Mouse (Mus musculus) kidney, embryonic 14.5 days (tissue): ENCODE measurements around the gene Krt20. TPM values are rescaled to one million over a fixed set of nuclear protein-coding genes. Genes with fewer than 3 reads are reported as not detected.

Experiments used
- ATAC-seq: fragments of 200-750 bp; cut with Nextera tagmentation; 2 replicates; pipeline ENCODE4 v1.8.0; 2017; ENCODE audit warnings: moderate number of reproducible peaks, mild to moderate bottlenecking, moderate TSS enrichment, moderate library complexity; ENCODE audit not compliant: low FRiP score, low TSS enrichment
- H3K27ac ChIP-seq: fragments of 300-500 bp; sonication (generic); 2 replicates; pipeline ENCODE4 v1.5.1; 2014; ENCODE audit warnings: low read depth, mild to moderate bottlenecking, low read length, moderate library complexity, mixed read lengths
- H3K27me3 ChIP-seq: fragments of 300-500 bp; sonication (generic); 2 replicates; pipeline ENCODE4 v1.6.1; 2014; ENCODE audit warnings: mild to moderate bottlenecking, low read length; ENCODE audit not compliant: control insufficient read depth, insufficient read depth
- H3K36me3 ChIP-seq: fragments of 300-500 bp; sonication (generic); 2 replicates; pipeline ENCODE4 v1.6.1; 2014; ENCODE audit warnings: low read length, mixed read lengths; ENCODE audit not compliant: control insufficient read depth, insufficient read depth
- H3K4me1 ChIP-seq: fragments of 300-500 bp; sonication (generic); 2 replicates; pipeline ENCODE4 v1.6.1; 2014; ENCODE audit warnings: low read length, mixed read lengths; ENCODE audit not compliant: control insufficient read depth, insufficient read depth
- H3K4me2 ChIP-seq: fragments of 300-500 bp; sonication (generic); replicated peaks from 2 replicates; pipeline ENCODE4 v1.6.1; 2014; ENCODE audit warnings: low read depth, mild to moderate bottlenecking, low read length
- H3K4me3 ChIP-seq: fragments of 300-500 bp; sonication (generic); 2 replicates; pipeline ENCODE4 v1.5.1; 2014; ENCODE audit warnings: mild to moderate bottlenecking, low read length
- H3K9ac ChIP-seq: fragments of 300-500 bp; sonication (generic); 2 replicates; pipeline ENCODE4 v1.6.1; 2014; ENCODE audit warnings: low read depth, mild to moderate bottlenecking, low read length, moderate library complexity
- H3K9me3 ChIP-seq: fragments of 300-500 bp; sonication (generic); 2 replicates; pipeline ENCODE4 v1.6.1; 2016; ENCODE audit warnings: low read length; ENCODE audit not compliant: control insufficient read depth
- WGBS: fragments of 180-500 bp; shearing (Covaris S2); extraction: QIAGEN DNeasy Blood & Tissue Kit; methylation state at CpG from one replicate; pipeline ENCODE4 v1.1.7; 2014; 5-methylcytosine and 5-hydroxymethylcytosine counted together
- polyA plus RNA-seq: library from polyadenylated mRNA; unstranded; fragments of >200 nt; fragmentation: Nextera tagmentation; extraction: Ambion mirVana; gene quantifications from 2 replicates; pipeline ENCODE4 v1.2.1, GENCODE M21; 2014

The Krt20 gene
- polyA plus RNA-seq = 0.22 and 0.36 TPM in 2 replicates

DNA sequence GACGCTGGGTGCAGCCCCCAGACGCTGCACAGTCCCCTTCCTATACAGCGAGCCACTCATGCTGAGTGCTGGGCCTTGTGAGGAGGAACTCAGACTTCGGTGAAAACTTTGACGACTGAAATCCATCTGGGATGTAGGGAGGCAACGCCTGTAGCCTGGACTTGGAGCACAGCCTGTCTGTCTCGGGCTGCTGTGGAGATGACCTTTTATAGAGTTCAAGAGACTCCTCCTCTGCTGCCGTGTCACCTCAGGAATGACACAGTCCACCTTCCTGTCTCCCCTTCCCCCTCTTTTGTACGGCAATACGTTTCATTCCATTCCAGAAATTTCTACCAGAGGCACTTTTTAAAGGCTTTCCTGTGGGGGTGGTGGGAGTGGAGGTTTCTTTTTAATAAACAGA lies at the start of gene Krt20:
Gene Krt20 (minus strand): TSS at position 179 of the 400 bp plus-strand sequence.
- no peak within 1 kb of the TSS for H3K9ac ChIP-seq
- H3K9me3 ChIP-seq = no peaks in the 10 kb centered on the region
- 28% methylated on average over 10 of the region's 10 CpGs for WGBS
- H3K4me3 ChIP-seq = no peak within 1 kb of the TSS
- H3K36me3 ChIP-seq = no peaks in the 10 kb centered on the region
- H3K27me3 ChIP-seq = no peaks in the 10 kb centered on the region
- no peak within 1 kb of the TSS for H3K4me2 ChIP-seq
- no peak for ATAC-seq
- no peak within 1 kb of the TSS for H3K27ac ChIP-seq
- H3K4me1 ChIP-seq = no peaks in the 10 kb centered on the region

DNA sequence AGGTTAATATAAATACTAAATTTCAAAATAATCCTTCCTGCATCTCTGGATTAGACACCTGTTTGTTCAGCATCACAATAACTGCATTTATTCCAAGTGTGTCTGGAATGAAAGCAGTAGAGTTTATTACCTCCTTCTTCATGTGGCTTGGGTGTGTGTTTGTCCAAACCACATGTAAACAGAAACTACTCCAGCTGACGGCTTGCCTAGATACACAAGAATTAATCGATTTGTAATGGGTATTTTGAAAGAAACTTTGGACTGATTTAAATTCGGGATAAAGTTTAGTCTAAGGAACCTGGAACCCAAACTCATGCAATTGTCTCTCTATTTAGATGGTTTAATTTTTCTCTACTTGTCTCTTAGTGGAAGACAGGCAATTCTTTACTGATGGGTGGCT lies 37.0 kb upstream of the Krt20 start:
- no peak for ATAC-seq
- Histone ChIP-seq H3K4me1 (no peaks in the 10 kb centered on the region), H3K9ac (no peak overlapping the region), H3K27ac (no peak overlapping the region), H3K36me3 (no peaks in the 10 kb centered on the region), H3K4me2 (no peak overlapping the region), H3K4me3 (no peak overlapping the region), H3K9me3 (no peaks in the 10 kb centered on the region), H3K27me3 (no peaks in the 10 kb centered on the region)
- WGBS = 86% methylated on average over 3 of the region's 3 CpGs

DNA sequence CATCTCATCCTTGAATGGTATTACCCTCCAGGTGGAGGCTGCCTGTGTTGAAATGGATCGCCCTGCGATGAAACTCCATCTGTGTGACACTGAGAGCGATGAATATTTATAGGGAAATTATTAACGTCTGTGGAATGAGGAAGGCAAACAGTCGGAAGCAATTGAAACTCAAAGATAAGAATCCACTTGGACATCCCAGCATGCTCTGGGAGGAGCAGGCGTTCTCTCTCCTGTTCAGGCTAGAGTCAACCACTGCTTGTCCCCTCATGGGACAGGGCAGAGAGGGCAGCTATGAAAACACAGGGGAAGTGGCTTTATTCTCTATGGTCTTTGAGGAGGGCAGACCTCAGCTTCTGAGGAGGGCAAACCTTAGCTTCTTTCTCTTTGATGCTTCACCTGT lies 35.5 kb upstream of the Krt20 start:
- WGBS = 78% methylated on average over 6 of the region's 6 CpGs
- Histone ChIP-seq H3K4me1 (no peaks in the 10 kb centered on the region), H3K4me3 (no peak overlapping the region), H3K27ac (no peak overlapping the region), H3K27me3 (no peaks in the 10 kb centered on the region), H3K36me3 (no peaks in the 10 kb centered on the region), H3K9me3 (no peaks in the 10 kb centered on the region), H3K4me2 (no peak overlapping the region), H3K9ac (no peak overlapping the region)
- ATAC-seq = no peak

DNA sequence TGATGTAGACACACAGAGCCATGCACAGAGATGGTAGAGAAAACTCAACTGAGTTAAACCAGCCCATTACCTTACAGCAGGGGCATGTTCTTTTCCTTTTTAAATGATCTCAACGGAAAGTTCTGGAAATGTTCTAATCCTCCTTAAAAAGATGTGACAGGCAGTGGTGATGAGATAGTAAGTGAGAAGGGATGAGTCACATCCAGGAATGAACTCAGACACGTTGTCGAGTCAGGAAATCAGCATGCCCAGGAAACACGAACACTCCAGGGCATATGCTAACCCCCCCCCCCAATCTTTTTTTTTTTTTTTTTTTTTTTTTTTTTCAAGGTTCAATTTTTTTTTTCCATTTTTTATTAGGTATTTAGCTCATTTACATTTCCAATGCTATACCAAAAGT lies 34.5 kb upstream of the Krt20 start:
- H3K9ac ChIP-seq = no peak overlapping the region
- no peak overlapping the region for H3K4me2 ChIP-seq
- H3K27ac ChIP-seq = no peak overlapping the region
- no peaks in the 10 kb centered on the region for H3K36me3 ChIP-seq
- no peaks in the 10 kb centered on the region for H3K27me3 ChIP-seq
- no peak for ATAC-seq
- H3K4me3 ChIP-seq = no peak overlapping the region
- no peaks in the 10 kb centered on the region for H3K4me1 ChIP-seq
- no peaks in the 10 kb centered on the region for H3K9me3 ChIP-seq
- 81% methylated on average over 4 of the region's 4 CpGs for WGBS

DNA sequence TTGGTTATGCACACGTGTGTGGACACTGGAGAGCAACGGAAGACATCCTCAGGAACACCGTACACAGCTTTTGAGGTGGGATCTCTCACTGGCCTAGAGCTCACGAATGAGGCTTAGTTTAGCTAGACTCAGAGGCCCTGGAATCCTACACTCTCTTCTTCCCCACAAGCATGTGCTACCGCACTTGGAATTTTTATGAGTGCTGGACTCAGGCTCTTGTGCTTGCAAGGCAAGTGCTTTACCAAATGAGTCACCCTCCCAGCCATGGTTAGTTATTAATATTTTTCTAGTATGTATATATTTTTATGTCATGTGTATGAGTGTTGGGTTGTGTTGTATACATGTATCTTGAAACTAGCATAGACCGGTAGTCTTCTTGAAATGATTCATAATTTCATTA lies 34.0 kb upstream of the Krt20 start:
- ATAC-seq = no peak
- 87% methylated on average over 6 of the region's 6 CpGs for WGBS
- H3K36me3 ChIP-seq = no peaks in the 10 kb centered on the region
- H3K9ac ChIP-seq = no peak overlapping the region
- H3K4me1 ChIP-seq = no peaks in the 10 kb centered on the region
- no peak overlapping the region for H3K4me3 ChIP-seq
- H3K27me3 ChIP-seq = no peaks in the 10 kb centered on the region
- no peaks in the 10 kb centered on the region for H3K9me3 ChIP-seq
- H3K27ac ChIP-seq = no peak overlapping the region
- H3K4me2 ChIP-seq = no peak overlapping the region

DNA sequence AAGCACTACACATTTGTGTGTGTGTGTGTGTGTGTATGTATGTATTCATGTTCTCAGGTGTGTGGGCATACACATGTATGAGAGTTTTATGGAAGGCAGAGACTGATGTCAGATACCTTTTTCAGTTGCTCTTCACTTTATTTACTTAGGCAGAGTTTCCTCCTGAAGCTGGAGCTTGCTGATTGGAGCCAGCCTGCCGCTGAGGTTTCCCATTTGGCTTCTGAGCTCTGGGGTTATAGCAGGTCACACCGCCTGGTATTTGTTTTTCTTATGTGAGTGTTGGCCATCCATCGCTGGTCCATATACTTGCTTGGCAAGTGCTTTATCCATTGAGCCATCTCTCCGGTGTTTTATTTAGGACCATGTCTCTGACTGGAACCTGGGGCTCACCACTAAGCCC lies 31.3 kb upstream of the Krt20 start:
- H3K4me2 ChIP-seq = no peak overlapping the region
- no peaks in the 10 kb centered on the region for H3K27me3 ChIP-seq
- no peaks in the 10 kb centered on the region for H3K9me3 ChIP-seq
- WGBS = 66% methylated on average over 4 of the region's 4 CpGs
- no peak overlapping the region for H3K4me3 ChIP-seq
- H3K36me3 ChIP-seq = no peaks in the 10 kb centered on the region
- ATAC-seq = no peak
- no peak overlapping the region for H3K27ac ChIP-seq
- no peak overlapping the region for H3K9ac ChIP-seq
- H3K4me1 ChIP-seq = no peaks in the 10 kb centered on the region

DNA sequence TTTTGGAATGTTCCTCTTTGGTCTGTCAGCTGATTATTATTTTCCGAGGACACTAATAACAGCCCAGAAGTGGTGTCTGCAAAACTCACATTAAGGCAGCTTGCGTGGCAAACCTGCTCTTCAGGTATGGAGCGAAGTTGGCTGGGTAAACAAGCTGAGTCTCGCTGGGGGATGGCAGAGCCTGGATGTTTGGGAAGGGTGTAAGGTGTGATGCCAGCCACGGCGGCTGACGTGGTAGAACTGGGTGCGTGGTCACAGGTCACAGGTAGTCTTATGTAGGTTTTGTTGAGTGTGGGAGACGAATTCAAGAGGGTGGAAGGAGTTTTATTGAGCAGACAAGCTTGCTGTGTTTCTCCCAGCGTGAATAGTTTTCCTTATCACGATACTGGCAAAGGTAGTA lies 30.6 kb upstream of the Krt20 start:
- Histone ChIP-seq H3K4me2 (no peak overlapping the region), H3K9ac (no peak overlapping the region), H3K4me3 (no peak overlapping the region), H3K4me1 (no peaks in the 10 kb centered on the region), H3K27ac (no peak overlapping the region), H3K36me3 (no peaks in the 10 kb centered on the region), H3K9me3 (no peaks in the 10 kb centered on the region), H3K27me3 (no peaks in the 10 kb centered on the region)
- 88% methylated on average over 11 of the region's 11 CpGs for WGBS
- no peak for ATAC-seq

DNA sequence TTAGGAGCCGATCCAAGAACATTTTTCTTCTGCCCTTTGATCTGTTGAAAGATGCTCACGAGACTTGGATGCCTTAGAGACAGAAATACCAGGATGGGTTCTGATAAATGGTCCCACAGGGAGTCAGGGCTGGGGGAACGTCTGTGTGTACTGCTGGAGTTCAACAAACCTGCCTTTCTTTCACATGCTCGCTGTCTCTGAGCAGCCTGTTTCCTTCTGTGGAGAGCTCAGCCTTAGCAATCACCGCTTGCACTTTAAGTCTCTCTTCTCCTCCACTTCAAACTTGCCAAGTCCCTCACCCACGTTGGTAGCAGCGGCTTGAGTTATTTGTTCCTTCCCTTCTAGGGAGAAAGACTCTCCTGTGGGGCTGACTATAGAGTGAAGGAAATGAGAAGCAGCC lies 28.4 kb upstream of the Krt20 start:
- H3K27ac ChIP-seq = no peak overlapping the region
- no peak overlapping the region for H3K4me3 ChIP-seq
- H3K4me1 ChIP-seq = no peaks in the 10 kb centered on the region
- H3K4me2 ChIP-seq = no peak overlapping the region
- WGBS = 14% methylated on average over 7 of the region's 7 CpGs
- ATAC-seq = no peak
- H3K27me3 ChIP-seq = no peaks in the 10 kb centered on the region
- H3K9me3 ChIP-seq = no peaks in the 10 kb centered on the region
- no peaks in the 10 kb centered on the region for H3K36me3 ChIP-seq
- no peak overlapping the region for H3K9ac ChIP-seq

DNA sequence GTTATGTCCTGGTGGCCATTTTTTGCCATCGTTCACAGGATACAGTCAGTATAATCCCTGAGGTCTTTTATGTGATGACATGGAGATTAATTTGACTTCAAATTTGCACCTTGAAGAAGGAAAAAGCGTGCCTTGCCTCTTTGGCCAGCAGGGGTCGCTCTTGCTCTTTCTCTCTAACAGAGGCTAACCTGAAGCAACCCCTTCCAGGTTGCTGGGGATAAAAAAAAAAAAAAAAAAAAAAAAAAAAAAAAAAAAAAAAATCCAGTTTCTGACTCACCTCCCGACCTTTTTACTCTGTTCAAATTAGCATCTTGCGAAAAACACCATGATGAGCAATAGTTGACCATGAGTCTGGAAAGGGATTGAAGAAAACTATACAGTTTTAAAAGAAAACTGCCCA lies 26.9 kb upstream of the Krt20 start:
- no peaks in the 10 kb centered on the region for H3K4me1 ChIP-seq
- H3K4me3 ChIP-seq = no peak overlapping the region
- no peaks in the 10 kb centered on the region for H3K36me3 ChIP-seq
- ATAC-seq = no peak
- no peaks in the 10 kb centered on the region for H3K9me3 ChIP-seq
- H3K9ac ChIP-seq = no peak overlapping the region
- H3K4me2 ChIP-seq = no peak overlapping the region
- H3K27me3 ChIP-seq = no peaks in the 10 kb centered on the region
- 2% methylated on average over 5 of the region's 5 CpGs for WGBS
- H3K27ac ChIP-seq = no peak overlapping the region

DNA sequence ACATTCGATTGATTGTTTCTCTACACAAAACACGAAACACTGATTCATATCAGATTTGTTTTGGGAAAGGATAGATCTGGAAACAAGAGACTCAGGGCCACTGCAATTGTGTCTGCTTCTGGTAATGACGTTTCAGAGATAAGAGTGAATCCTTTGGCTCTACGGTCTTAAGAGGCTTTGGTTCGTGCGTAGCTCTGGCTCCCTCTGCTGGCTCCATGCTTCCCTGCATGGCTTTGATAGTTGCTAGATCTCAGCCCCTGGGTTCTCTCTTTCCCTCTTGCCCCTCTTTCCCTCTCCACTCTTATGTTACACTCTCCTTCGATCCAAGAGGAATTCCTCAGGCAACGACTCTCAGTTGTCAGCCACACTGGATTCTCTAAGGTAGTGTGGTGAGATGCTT lies 25.2 kb upstream of the Krt20 start:
- Histone ChIP-seq H3K4me2 (no peak overlapping the region), H3K36me3 (no peaks in the 10 kb centered on the region), H3K4me1 (no peaks in the 10 kb centered on the region), H3K9me3 (no peaks in the 10 kb centered on the region), H3K4me3 (no peak overlapping the region), H3K9ac (no peak overlapping the region), H3K27ac (no peak overlapping the region), H3K27me3 (no peaks in the 10 kb centered on the region)
- ATAC-seq = no peak
- WGBS = 12% methylated on average over 8 of the region's 8 CpGs
